Mouse (Mus musculus) lung, embryonic 14.5 days (tissue): ENCODE data around the gene Lmf1. TPM values are rescaled to one million over a fixed set of nuclear protein-coding genes. Genes with fewer than 3 reads are reported as not detected.

ENCODE experiments used
- ATAC-seq: fragments of 200-750 bp; cut with Nextera tagmentation; 2 replicates; pipeline ENCODE4 v1.8.0; 2017; ENCODE audit warnings: mild to moderate bottlenecking, moderate TSS enrichment, moderate library complexity; ENCODE audit not compliant: insufficient read depth
- DNase-seq: peaks from one replicate; pipeline ENCODE4 v3.0.0-alpha.2; 2015
- H3K27ac ChIP-seq: fragments of 300-500 bp; sonication (generic); 2 replicates; pipeline ENCODE4 v1.5.1; 2014; ENCODE audit warnings: low read depth, mild to moderate bottlenecking, moderate library complexity
- H3K27me3 ChIP-seq: fragments of 300-500 bp; sonication (generic); 2 replicates; pipeline ENCODE4 v1.6.1; 2014; ENCODE audit warnings: low read length, control low read depth; ENCODE audit not compliant: insufficient read depth
- H3K36me3 ChIP-seq: fragments of 300-500 bp; sonication (generic); 2 replicates; pipeline ENCODE4 v1.6.1; 2014; ENCODE audit warnings: control low read depth; ENCODE audit not compliant: insufficient read depth
- H3K4me1 ChIP-seq: fragments of 300-500 bp; sonication (generic); 2 replicates; pipeline ENCODE4 v1.6.1; 2014; ENCODE audit warnings: antibody characterized with exemption, control low read depth; ENCODE audit not compliant: insufficient read depth
- H3K4me2 ChIP-seq: fragments of 300-500 bp; sonication (generic); 2 replicates; pipeline ENCODE4 v1.6.1; 2014; ENCODE audit warnings: mild to moderate bottlenecking
- H3K4me3 ChIP-seq: fragments of 300-500 bp; sonication (generic); 2 replicates; pipeline ENCODE4 v1.5.1; 2014; ENCODE audit warnings: low read depth, low read length
- H3K9ac ChIP-seq: fragments of 300-500 bp; sonication (generic); 2 replicates; pipeline ENCODE4 v1.6.1; 2014
- H3K9me3 ChIP-seq: fragments of 300-500 bp; sonication (generic); 2 replicates; pipeline ENCODE4 v1.6.1; 2016; ENCODE audit warnings: low read depth, low read length, control low read depth
- CTCF ChIP-seq: IDR thresholded peaks from 2 replicates; pipeline ENCODE4 v1.5.1; 2016; ENCODE audit warnings: antibody characterized with exemption, low read depth
- WGBS: fragments of 180-500 bp; shearing (Covaris S2); extraction: QIAGEN DNeasy Blood & Tissue Kit; methylation state at CpG from one replicate; pipeline ENCODE4 v1.1.7; 2014; 5-methylcytosine and 5-hydroxymethylcytosine counted together
- polyA plus RNA-seq: library from polyadenylated mRNA; unstranded; fragments of >200 nt; fragmentation: Nextera tagmentation; extraction: Ambion mirVana; gene quantifications from 2 replicates; pipeline ENCODE4 v1.2.1, GENCODE M21; 2014

Lmf1 gene
- polyA plus RNA-seq, 1 experiment from 2014 or later, result 25.7 TPM

DNA sequence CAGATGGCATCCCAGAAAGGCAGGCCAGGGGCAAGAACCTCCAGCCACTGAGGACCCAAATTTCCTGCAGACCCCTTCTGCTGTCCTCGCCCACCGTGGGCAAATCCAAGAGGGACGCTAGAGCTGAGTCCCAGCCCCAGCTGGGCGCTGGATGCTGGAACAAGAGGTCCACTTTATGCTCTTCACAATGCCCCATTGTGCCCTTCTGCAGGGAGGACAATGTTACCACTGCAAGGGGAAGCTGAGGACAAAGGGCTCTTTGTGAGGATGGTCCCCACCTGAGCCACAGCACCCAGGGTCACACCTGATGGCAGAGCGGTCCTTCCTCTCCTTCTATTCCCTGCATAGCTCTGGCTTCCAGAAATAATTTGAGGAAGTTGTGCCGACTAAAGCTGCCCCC lies 1.6 kb upstream of the Lmf1 start:
- DNase-seq (no peak), ATAC-seq (no peak)
- H3K4me2 ChIP-seq, result no peak overlapping the region
- no peak overlapping the region for H3K4me3 ChIP-seq
- no peaks in the 10 kb centered on the region for H3K36me3 ChIP-seq
- TF ChIP-seq CTCF, result no peak
- H3K9me3 ChIP-seq, result no peaks in the 10 kb centered on the region
- H3K9ac ChIP-seq, result no peak overlapping the region
- no peak overlapping the region for H3K27ac ChIP-seq
- WGBS, result 62% methylated on average over 6 of the region's 6 CpGs
- H3K4me1 ChIP-seq, result peaks cover 5% of the 10 kb centered on the region; the same call in 1 of the 2 replicates
- no peaks in the 10 kb centered on the region for H3K27me3 ChIP-seq

- DNase-seq, result no peak
- Histone ChIP-seq H3K27ac (no peak overlapping the region), H3K36me3 (no peaks in the 10 kb centered on the region), H3K4me1 (peaks cover 5% of the 10 kb centered on the region; the same call in 1 of the 2 replicates), H3K27me3 (no peaks in the 10 kb centered on the region), H3K4me2 (no peak overlapping the region), H3K9ac (no peak overlapping the region), H3K4me3 (no peak overlapping the region), H3K9me3 (no peaks in the 10 kb centered on the region)
- TF ChIP-seq CTCF, result no peak
- ATAC-seq, result no peak
- 49% methylated on average over 2 of the region's 2 CpGs for WGBS
These were observed 1.2 kb upstream of the Lmf1 start for GRCm38 (mm10) chr17:25577702-25578101.

DNA sequence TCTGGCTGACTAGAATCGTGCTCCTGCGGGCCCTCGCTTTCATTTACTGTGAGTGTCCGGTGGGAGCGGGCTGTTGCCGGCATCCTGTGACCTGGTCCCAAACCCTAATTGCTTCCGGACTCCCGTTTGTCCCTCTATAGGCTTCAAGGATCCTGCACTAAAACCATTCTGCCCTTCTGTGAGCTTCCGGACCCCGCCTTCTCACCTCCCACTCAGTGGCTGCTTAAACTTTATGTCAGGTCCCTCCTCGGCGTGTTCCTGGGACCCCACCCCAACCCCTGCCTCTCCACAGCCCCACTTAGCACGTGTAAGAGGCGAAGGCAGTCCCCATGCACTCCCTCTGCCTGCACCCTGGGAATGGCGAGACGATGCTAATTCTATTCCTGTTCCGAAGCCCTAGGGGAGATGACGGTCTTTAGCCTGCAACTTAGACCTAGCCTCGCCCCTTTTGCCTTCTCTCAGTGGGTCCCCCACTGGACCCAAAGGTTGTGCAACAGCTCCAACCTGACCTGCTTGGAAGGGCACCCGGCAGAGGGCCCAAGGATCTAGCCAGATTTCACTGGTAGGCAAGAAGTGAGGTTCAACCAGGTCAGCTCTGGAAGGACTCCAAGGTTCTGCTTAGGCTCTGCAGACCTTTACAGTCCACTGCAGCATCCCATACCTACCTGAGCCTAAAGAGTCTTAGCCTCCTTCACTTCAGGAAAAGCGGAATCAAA lies 605 bp downstream of the Lmf1 start:
- peak overlapping the region; percentile 80 for H3K4me3 ChIP-seq
- no peaks in the 10 kb centered on the region for H3K36me3 ChIP-seq
- no peak for DNase-seq
- TF ChIP-seq CTCF, result no peak
- H3K9ac ChIP-seq, result peak overlapping the region; percentile 82
- no peaks in the 10 kb centered on the region for H3K9me3 ChIP-seq
- peak overlapping the region; percentile 92 for H3K4me2 ChIP-seq
- peaks cover 5% of the 10 kb centered on the region; the same call in 1 of the 2 replicates for H3K4me1 ChIP-seq
- WGBS, result 5% methylated on average over 21 of the region's 21 CpGs
- H3K27me3 ChIP-seq, result no peaks in the 10 kb centered on the region
- peak overlapping the region; percentile 52; the same call in 1 of the 2 replicates for H3K27ac ChIP-seq
- peak; percentile 71 for ATAC-seq

DNA sequence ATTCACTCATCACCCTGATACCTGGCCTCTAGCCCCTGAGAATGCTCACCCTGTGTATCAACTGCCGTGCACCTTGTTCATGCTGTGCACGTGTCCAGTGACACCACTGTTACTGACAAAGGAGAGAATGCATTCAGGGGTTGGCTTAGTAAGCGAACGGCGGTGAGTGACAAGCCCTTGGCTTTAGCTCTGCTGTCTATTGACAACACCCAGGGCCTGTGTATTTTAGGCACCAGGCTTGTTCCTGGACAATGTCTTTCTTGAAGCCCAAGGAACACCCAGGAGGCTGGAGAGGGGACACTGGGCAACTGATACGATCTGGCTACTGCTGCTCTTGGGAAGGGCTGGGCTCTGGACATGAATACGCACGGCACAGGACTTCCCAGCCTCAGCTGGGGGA lies 3.2 kb downstream of the Lmf1 start:
- 79% methylated on average over 8 of the region's 8 CpGs for WGBS
- no peak overlapping the region for H3K27ac ChIP-seq
- DNase-seq (no peak), ATAC-seq (no peak)
- H3K4me1 ChIP-seq, result peaks cover 5% of the 10 kb centered on the region; the same call in 1 of the 2 replicates
- no peaks in the 10 kb centered on the region for H3K9me3 ChIP-seq
- no peak for TF ChIP-seq CTCF
- H3K27me3 ChIP-seq, result no peaks in the 10 kb centered on the region
- H3K36me3 ChIP-seq, result peaks cover 19% of the 10 kb centered on the region
- H3K4me3 ChIP-seq, result no peak overlapping the region
- H3K4me2 ChIP-seq, result no peak overlapping the region
- no peak overlapping the region for H3K9ac ChIP-seq

- no peaks in the 10 kb centered on the region for H3K27me3 ChIP-seq
- no peak for TF ChIP-seq CTCF
- WGBS, result 64% methylated on average over 4 of the region's 4 CpGs
- no peak overlapping the region for H3K4me3 ChIP-seq
- H3K27ac ChIP-seq, result no peak overlapping the region
- H3K4me2 ChIP-seq, result no peak overlapping the region
- peaks cover 26% of the 10 kb centered on the region for H3K36me3 ChIP-seq
- ATAC-seq (no peak), DNase-seq (no peak)
- H3K9me3 ChIP-seq, result no peaks in the 10 kb centered on the region
- peaks cover 5% of the 10 kb centered on the region; the same call in 1 of the 2 replicates for H3K4me1 ChIP-seq
- no peak overlapping the region for H3K9ac ChIP-seq
These were observed 4.2 kb downstream of the Lmf1 start for GRCm38 (mm10) chr17:25583099-25583498.

DNA sequence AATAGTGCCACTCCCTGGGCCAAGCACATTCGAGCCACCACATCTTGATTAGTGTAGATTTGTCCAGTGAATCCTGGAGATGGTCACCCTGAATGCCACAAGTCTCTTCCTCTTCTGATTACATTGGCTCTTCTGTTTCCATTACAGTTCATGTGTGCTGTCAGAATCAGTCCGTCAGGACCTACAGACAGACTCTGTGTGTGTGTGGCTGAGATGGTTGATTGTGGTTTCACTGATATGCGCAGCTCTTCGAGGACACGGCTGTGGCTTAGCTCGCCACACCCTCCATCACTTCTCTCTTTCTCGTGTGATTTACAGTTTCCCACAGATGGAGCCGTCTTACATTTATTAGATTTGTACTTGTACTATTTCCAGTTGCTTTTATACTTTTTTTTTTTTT lies 5.0 kb downstream of the Lmf1 start:
- ATAC-seq (no peak), DNase-seq (no peak)
- no peaks in the 10 kb centered on the region for H3K27me3 ChIP-seq
- peaks cover 30% of the 10 kb centered on the region for H3K36me3 ChIP-seq
- no peaks in the 10 kb centered on the region for H3K9me3 ChIP-seq
- H3K27ac ChIP-seq, result no peak overlapping the region
- H3K4me1 ChIP-seq, result peaks cover 5% of the 10 kb centered on the region; the same call in 1 of the 2 replicates
- 80% methylated on average over 8 of the region's 8 CpGs for WGBS
- H3K9ac ChIP-seq, result no peak overlapping the region
- no peak overlapping the region for H3K4me2 ChIP-seq
- no peak overlapping the region for H3K4me3 ChIP-seq
- no peak for TF ChIP-seq CTCF

GRCm38 (mm10) chr17:25584646-25585045 lies 5.8 kb downstream of the Lmf1 start:
- Histone ChIP-seq H3K36me3 (peaks cover 34% of the 10 kb centered on the region), H3K27ac (no peak overlapping the region), H3K4me2 (no peak overlapping the region), H3K9ac (no peak overlapping the region), H3K4me3 (no peak overlapping the region), H3K27me3 (no peaks in the 10 kb centered on the region), H3K9me3 (no peaks in the 10 kb centered on the region), H3K4me1 (peaks cover 3% of the 10 kb centered on the region; the same call in 1 of the 2 replicates)
- no peak for TF ChIP-seq CTCF
- DNase-seq (no peak), ATAC-seq (no peak)
- 88% methylated on average over 9 of the region's 9 CpGs for WGBS
